Mouse (Mus musculus) layer of hippocampus, adult 11-12 months (tissue): ENCODE measurements around the gene Alk.
A peak's percentile ranks its signal among the peaks of the same experiment; 100 is the strongest.

ENCODE experiments used
- DNase-seq: peaks from one replicate; pipeline ENCODE4 v3.0.0; 2022; ENCODE audit warnings: low spot score

Gene Alk

DNA sequence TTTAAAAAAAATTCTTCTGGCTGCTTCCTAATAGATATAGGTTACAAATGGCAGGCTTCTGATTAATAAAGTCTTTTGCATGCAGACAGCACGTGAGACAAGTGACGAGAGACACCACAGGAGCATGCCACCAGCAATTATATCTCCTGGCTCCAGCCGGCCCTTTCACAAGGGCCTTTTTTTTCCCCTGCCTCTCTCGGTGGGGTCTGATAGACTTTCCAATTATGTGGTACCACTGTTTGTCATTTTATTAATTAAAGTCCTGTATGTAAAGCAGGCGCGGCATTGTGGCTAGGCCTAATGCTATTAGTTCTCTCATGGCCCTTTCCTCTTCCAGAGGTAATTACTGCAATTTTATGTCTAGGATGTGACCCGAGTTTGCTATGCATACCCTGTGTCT is 630.7 kb downstream of the Alk start:
- DNase-seq, result no peak

DNA sequence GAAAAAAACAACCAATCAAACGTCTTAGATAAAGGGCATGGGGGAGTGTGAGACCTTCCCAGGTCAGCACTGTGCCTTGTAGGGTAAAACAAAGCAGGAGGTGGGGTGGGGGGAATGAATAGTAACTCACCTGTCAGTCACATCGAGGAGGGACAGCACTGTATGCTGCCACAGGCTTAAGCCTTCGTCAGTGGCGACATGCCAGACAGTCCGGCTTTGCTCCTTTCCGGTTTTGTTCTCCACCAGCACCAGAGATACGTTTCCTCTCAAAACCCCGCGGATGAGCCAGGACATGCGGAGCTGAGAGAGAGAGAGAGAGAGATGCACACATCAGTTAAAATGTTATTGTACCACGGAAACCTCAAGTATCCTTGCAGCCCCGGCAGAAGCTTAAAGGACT is 637.1 kb downstream of the Alk start:
- DNase-seq, result no peak

DNA sequence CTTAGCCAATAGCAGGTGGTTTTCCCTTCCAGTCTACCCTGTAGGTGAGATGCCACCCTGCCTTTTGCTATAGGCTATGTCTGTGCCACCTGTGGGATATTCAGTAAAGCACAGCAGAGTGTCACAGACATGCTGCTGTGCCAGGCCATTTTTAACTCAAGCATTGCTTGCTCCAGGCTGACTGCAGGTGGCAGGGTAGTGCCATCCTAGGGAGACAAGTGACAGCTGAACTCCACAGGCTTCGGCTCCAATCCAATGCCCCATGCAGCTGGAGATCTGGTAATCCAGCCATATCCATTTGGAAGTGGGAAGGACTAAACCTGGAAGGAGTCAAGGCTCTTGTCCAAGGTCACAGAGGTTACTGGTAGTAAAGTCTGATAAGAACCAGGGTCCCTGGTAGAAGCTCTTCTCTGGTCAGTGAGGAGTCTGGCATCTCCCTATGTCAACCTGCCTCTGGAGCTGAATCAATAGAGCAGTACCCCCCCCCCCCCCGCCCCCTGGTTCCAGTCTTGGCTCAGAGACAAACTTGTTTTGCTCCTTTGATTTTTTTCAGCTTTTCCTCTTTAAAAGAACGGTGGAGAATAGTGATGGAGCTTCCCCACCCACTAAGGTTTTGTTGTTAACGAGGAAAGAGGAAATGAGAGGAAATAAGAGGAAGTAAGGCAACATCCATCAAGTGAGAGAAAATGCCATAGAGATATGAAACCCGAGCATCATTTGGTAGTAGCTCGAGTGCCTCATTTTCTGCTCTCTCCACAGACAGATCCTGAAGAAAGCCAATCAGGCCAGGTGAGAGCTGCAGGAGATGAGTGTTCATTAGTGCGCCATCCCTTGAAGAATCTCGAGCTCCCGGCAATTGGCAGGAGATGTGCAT is 638.5 kb downstream of the Alk start:
- peak; percentile 64 for DNase-seq

DNA sequence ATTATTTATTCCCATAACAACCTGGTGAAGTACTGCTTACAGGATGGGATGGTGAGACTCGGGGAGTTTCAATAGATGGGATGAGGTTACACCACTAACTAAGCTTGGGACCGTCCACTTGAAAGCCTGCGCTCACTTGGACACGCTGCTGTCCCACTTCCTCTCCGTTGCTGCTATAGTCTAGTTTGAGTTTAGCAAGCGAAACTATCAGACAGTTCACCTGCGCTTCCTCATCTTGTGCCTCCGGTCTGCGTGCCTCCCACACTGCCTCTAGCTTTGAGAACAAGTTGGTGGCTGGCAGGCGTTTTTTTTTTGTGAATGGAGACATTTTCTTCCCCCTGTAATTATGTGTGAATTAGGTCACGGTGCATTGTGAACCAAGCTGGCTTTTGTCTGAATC is 639.8 kb downstream of the Alk start:
- DNase-seq, result no peak

DNA sequence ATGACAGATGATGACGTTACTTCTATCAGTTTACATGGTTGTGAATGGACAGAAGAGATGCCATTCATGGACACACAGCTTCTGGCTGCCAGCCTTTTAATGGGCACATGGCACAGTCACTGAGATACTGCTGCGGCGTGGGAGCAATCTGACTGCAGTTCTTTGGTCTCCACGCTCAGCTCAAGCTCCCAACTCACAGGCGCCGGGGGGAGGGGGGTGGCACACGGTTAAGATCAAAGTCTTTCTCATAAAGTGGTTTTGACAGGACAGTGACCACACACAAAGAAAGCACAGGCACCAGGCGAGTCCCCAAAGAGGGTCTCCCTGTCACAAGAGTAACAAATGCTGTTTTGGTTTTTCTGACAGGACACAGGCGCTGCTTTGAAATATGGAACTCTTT is 641.7 kb downstream of the Alk start:
- peak; percentile 9 for DNase-seq

DNA sequence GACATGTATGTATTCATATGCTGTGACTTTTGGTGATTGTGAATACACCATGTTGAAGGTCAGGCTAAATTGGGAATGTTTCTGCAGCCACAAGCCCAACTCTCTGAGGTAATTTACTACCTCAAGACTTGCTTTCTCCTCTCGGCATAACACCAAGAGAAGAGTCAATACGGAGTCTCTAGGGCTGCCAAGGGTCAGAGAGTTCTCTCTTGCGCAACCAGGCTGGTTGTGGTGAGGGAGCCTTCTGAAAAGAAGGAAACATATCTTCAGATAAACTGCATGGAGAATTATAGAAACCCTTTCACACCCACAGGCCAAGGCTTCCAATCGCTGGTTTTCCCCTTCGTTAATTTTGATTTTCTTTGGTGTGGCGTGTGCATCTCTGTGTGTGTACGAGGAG is 649.4 kb downstream of the Alk start:
- DNase-seq, result no peak

DNA sequence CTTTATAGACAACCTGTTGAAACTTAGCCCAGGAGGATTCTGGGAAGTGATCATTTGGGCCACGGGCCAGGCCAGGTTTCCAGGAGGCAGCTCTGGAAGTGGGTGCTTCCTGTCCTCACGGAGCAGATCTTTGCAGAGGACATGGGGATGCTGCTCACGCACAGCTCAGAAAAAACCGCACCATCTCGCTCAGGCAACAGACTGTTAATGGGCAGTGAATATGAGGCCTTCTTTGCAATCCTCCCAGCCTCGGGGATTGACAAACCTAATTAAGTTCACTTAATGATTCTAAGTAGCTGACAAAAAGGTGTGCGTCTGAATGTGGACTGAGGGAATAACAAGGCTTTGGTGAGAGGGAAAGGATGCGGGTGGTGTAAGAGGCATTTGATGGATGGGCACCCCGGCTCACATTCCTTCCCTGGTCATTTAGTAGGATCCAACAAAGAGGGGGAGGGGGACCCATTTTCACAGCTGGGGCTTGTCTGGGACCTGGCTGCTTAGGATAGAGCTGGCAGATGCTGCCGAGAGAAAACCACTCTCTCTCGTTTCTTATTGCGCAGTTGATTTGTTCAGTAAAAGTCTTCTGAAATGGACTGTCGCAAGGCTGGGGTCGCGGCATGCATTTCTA is 650.1 kb downstream of the Alk start:
- DNase-seq, result no peak

DNA sequence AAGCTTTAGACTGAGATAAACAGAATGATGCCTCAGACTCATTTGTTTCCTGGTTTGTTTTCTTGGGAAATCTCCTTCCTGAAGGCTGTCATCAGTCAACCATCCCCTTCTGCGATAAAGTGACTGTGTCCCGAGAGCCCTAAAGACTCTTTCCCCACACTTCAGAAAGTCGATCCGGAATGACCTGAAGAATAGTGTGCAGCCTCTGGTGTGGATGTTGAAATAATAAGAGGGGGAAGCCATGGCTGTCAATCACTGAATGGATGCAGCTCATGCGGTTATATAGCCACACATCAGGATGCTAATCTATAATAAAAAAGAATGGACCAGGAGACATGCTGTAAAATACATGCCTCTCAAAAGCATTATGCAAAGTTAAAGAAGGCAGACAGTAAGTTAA is 653.5 kb downstream of the Alk start:
- DNase-seq, result no peak

DNA sequence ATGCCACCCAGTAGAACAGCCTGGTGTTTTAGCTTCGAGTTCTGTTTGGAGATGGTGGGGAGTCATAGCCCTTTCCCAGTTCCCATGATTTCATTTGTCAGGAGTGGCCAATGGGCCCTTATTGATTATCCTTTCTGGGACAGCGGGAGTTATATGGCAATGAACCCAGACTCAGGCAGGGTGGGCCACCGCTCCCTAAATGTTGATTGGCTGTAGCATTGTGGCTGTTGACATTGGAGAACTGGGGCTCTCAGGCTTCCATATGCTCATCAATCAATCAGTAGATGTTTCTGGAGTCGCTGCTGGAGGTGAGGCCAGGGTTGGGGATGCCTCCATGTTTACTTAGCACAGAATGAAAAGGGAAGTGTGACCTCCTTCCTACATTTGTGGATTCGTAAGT is 655.7 kb downstream of the Alk start:
- no peak for DNase-seq

DNA sequence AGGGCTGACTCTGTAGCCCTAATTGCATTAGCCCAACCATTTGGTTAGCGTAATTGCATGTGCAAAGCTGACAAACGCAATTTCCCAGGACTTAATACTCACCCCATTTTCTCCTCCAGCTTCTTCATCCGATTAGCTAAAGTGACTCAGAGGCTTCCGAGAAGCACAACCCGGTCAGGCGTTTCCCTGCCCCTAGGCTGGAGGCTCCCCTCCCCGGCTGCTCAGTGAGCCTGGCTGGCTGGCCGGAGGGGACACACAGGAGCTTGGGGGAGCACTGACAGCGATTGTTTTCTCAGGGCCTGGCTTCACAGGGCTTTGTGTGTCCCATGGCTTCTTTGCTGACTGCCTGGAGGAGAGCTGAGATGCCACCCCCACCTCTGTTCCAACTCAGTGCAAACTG is 657.0 kb downstream of the Alk start:
- DNase-seq, result no peak

DNA sequence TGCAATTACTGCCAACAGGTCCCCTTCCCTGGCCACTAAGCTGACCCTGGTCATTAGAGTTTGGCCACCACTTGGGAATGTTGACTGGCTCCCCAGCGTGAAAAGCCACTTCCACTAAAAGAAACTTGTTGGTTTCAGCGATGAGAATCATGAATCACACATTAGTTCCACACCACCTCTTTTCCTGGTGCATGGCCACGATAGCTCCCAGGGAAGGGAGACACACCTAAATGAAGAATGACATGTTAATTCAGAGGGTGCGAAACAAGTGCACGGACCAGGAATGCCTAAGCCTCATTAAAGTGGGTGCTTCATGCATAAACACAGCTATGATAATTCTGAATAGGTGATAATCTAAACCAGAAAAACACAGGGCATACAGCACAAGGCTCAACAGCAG is 660.4 kb downstream of the Alk start:
- DNase-seq, result no peak

DNA sequence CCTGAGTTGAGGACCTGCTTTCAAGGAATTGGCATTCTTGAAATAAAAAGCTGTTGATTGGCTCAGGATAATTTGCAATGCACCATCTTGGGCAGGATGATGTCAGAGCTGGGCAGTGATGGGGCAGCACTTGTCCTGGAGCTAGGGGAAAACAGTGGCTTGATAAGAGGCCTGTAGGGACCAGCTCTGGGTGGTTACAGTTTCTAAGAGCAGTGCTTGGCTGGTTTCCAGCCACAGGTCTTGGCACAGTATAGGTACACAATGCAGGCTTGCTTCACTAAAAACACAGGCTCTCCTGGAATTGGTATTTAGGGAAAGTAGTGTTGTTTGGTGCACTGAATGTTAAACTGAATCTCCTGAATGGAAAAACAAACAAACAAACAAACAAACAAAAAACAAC is 662.4 kb downstream of the Alk start:
- no peak for DNase-seq

DNA sequence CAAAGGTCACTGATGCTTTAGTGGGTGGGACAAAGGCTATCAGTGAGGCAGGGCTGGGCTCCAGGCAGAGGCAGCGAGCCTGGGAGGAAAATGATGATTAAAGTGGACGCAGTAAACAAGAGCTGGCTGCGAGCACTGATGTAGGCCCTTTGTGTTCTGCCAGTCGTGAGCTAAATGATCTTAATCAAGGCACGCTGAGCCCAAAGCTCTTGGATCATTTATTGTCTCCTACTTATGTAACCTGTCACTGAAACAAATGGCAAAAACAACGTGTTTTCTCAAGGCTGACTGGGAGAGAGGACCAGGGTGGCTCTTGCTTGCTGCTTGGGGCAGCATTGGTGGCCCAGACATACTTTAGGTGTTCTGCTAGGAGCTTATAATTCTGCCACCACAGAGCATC is 663.0 kb downstream of the Alk start:
- DNase-seq, result no peak

DNA sequence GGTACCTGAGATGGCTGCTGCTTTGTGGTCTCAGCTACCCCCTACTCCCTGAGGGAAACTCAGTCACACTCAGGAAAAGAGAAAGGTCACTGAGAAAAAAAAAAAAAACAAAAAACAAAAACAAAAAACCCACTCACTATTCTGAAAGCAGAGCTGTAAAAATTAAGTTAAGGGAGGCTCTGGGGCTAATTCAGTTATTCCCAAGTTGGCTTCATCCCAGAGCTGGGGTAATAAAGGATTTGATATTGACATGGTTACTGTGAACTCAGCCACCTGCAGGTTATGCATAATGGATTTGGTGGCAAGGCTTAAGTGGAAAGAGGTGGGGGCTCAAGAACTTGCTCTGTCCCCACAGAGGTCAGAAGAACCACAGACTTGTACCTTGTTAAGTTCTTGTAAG is 667.7 kb downstream of the Alk start:
- DNase-seq, result no peak

DNA sequence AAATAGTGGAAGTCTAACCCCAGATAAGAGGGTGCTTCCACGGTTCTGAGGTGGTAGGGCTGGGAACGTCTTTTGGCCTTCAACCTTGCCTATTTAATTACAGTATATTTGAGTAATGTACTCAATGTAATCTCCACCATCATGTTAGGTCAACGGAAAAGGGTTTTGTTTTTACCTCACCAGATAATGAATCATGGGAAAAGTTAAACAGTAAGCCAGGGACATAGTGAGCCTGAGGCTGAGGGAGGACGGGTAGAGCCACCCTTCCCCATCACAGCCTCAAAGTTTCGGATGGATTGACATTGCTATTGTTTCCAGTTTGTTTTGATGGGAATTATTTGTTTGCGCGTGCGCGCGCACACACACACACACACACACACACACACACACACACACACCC is 668.6 kb downstream of the Alk start:
- no peak for DNase-seq

DNA sequence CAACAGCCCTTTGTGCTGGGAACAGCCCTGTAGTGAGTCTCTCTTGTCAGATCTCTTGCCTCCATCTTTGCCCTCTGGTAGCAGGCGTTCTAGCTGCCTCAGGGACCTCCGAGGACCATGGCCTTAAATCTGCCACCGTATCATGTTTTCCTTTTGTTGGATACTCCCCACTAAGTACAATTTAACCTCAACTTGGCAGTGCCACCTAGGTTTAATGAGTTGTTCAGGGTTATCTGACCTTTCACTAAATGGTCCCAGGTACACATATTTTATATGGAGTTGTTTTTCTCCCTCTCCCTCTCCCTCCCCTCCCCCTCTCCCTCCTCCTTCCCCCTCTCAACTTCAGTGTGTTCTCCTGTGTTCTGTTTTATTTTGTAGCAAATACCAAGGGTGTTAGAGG is 669.1 kb downstream of the Alk start:
- no peak for DNase-seq

DNA sequence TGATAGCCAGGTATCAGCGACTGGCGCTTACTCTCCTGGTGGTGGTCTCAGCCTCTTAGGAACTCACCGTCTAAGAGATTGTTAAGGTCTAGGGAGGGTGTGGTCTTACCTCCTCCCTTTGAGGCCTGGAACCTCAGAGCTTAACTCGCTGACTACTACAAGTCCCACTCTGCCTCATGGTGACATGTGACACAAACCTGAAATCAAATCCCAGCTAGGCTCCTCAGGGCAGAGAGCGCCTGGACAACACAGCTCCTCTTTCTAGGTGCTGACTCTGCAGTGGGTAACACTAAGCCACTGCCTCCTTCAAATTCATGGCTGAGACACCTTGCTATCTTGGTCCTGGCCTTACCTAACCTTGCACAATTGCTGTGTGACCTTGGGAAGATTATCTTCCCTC is 689.5 kb downstream of the Alk start:
- DNase-seq, result no peak

DNA sequence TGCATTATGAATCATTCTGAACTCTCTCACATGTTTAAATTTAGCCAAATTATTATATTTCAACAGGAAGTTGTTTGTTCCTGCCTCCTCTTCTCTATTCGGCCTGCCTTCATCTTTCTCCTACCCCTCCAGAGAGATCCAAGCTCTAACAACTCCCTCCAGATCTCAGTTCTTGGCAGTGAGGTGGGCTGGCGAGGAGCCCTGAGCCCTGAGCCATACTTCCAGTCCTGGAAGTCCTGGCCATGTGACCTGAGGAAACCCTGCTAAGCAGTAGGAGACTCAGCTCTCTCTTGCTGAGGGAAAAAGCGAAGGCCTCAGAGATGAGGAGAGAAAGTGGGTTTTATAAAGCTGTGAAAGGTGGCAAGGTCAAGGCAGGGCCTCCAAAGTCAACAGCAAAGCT is 689.9 kb downstream of the Alk start:
- no peak for DNase-seq

DNA sequence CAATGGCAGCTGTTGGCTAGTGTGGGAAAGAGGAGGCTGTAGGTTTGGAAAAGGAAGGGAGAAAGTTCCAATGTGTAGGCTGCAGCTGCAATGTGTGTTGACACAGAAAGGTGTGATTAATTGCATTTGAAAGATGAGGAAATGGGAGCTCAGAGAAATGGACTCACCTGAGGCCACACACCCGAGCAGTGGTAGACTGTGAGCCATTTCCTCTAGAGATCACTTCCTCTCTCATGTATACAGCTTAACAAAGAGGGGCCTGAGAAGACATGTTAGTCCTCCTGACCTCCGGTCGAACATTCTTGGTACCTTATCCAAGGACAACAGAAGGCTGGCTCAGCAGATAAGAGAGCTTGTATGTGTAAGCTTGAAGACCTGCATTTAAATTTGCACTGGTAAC is 691.2 kb downstream of the Alk start:
- no peak for DNase-seq

DNA sequence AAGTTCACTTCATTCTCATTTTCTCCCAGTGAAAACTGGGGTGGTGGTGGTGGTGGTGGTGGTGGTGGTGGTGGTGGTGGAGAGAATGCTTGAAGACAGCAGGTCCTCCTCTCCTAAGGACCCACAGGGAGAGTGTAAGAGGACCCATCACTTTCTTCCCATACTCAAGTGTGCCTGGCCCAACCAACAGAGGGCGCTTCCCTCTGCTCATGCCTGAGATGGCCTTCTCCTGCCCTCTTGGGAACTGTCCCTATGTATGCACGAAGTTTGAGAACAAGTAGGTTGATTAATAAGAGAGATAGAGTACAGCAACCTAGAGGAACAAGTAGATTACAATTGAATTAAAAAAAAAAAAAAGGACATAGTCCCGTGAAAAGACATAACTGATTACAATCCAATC is 695.3 kb downstream of the Alk start:
- no peak for DNase-seq

DNA sequence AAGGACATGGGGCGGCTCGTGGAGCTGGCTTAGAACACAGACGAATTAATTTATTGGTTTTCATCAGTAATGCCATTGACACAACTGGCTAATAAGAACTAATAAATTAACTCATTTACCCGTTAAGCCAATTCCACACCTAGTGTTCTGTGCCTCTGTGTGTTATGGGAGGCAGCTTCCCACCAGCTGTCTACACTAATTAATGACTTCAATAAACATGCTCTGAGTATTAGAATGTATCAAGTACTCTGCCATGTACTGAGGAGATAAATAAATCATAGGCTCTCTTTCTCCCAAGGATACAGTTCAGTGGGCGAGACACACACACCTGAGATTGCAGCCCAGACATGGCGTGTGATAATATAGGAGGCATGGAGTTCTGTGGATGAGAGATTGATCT is 723.1 kb downstream of the Alk start:
- DNase-seq, result no peak

DNA sequence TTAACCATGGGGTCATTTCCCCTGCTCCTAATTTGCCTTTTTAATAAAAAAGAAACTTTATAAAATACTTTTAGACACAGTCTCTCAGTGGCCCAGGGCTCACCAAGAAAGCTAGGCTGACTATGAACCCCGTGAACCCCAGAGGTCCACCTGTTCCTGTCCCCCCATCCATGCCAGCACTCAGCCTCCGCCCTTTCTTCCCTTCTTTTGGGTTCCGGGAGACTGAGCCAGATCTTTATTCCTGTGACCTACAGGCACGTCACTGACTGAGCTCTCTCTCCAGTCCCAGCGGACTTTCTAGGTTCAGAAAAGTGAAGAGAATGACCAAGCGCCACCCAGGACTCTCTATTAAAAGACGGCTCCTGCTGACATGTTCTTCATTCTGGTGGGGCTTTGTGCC is 728.9 kb downstream of the Alk start:
- DNase-seq, result no peak

DNA sequence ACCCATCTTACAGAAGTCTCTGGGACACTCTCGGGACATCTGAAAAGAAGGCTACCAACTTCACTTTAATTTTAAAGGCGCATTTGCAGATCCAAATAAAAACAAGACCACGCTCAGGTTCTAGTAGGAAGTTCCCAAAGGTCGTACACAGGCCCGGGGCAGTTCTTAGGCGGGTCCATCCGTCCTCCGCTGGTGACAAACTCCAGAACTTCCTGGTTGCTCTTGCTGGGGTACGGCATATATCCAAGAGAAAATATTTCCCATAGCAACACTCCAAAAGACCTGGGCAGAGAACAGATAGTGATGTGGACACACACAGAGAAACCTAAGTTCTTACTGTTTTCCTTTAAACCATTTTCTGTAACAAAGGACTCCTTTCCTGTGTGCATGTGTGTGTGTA is 729.6 kb downstream of the Alk start:
- DNase-seq, result no peak

DNA sequence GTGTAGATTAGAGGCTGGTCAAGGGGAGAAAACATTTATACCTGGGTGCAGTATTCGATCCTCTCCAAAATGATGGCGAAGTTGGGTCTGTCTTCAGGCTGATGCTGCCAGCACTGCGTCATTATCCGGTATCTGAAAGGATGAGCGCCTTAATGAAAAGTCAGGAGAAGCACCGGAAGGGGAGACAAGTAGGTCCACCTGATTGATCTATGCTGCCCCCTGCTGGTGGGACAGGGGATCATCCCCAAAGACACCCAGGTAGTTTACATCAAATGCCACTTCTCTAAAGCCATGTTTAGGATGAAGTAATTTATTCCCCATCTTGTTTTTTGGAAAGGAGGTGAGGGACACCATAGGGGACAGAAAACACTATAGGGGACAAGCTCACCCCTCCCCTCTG is 730.4 kb downstream of the Alk start:
- DNase-seq, result peak; percentile 41
